Mouse (Mus musculus) MEL (cell line): ENCODE measurements around the gene Actn2.

ENCODE experiments used
- CHD1 ChIP-seq: IDR thresholded peaks from 2 replicates; pipeline ENCODE4 v1.6.1; 2012; ENCODE audit warnings: low read depth, mild to moderate bottlenecking, inconsistent platforms, low read length, improper control_type of control experiment
- CHD2 ChIP-seq: IDR thresholded peaks from 2 replicates; pipeline ENCODE4 v1.6.1; 2011; ENCODE audit warnings: low read length, improper control_type of control experiment
- EP300 ChIP-seq, 2 experiments: IDR thresholded peaks; 2 replicates each; pipeline ENCODE4 v1.6.1; 2011; ENCODE audit warnings: improper control_type of control experiment in 2 of 2, low read length in 2 of 2, low read depth in 1 of 2, mild to moderate bottlenecking in 1 of 2
- GABPA ChIP-seq: IDR thresholded peaks from 2 replicates; pipeline ENCODE4 v1.6.1; 2012; ENCODE audit warnings: low read depth, mild to moderate bottlenecking, inconsistent platforms, low read length, improper control_type of control experiment, moderate library complexity
- MYB ChIP-seq: IDR thresholded peaks from 2 replicates; pipeline ENCODE4 v1.6.1; 2011; ENCODE audit warnings: mild to moderate bottlenecking, low read depth, low read length, improper control_type of control experiment
- NRF1 ChIP-seq: IDR thresholded peaks from 2 replicates; pipeline ENCODE4 v1.6.1; 2014; ENCODE audit warnings: low read depth, mild to moderate bottlenecking, inconsistent platforms, low read length, improper control_type of control experiment, moderate library complexity; ENCODE audit not compliant: poor library complexity, insufficient read depth, severe bottlenecking
- POLR2A ChIP-seq, 2 experiments: IDR thresholded peaks; 2 replicates each; pipeline ENCODE4 v1.6.1; 2011 to 2012; ENCODE audit warnings: low read length in 2 of 2, mild to moderate bottlenecking in 2 of 2, control low read depth in 1 of 2, improper control_type of control experiment in 1 of 2, low read depth in 1 of 2, moderate library complexity in 1 of 2; ENCODE audit not compliant: control insufficient read depth in 1 of 2, insufficient read depth in 1 of 2, poor library complexity in 1 of 2
- RAD21 ChIP-seq: IDR thresholded peaks from 2 replicates; pipeline ENCODE4 v1.6.1; 2011; ENCODE audit warnings: mild to moderate bottlenecking, low read depth, low read length, improper control_type of control experiment
- SMC3 ChIP-seq: IDR thresholded peaks from 2 replicates; pipeline ENCODE4 v1.6.1; 2011; ENCODE audit warnings: low read depth, low read length, improper control_type of control experiment
- TBP ChIP-seq: IDR thresholded peaks from 2 replicates; pipeline ENCODE4 v1.8.0; 2011; ENCODE audit warnings: low read depth, low read length, improper control_type of control experiment

GRCm38 (mm10) chr13:12293810-12294209 is 46.8 kb downstream of the Actn2 start:
- TF ChIP-seq TBP (no peak), GABPA (no peak), POLR2A (IDR thresholded peaks at IDR 0.05; ENCODE audit: control insufficient read depth in 1 of 2, insufficient read depth in 1 of 2, low read depth in 1 of 2, low read length in 2 of 2, poor library complexity in 1 of 2) (no peak), MYB (no peak), NRF1 (no peak), CHD1 (no peak), EP300 (IDR thresholded peaks at IDR 0.05; ENCODE audit: low read depth in 1 of 2, low read length in 2 of 2) (no peak), RAD21 (no peak), CHD2 (no peak), SMC3 (no peak)
